Mouse (Mus musculus): ENCODE measurements around the gene Tshr. TPM values are rescaled to one million over a fixed set of nuclear protein-coding genes. Genes with fewer than 3 reads are reported as not detected.
A peak's percentile ranks its signal among the peaks of the same experiment; 100 is the strongest.
"Not testable (repeated sequence)": the region's sequence is repeated elsewhere in the genome, so short reads cannot be mapped to it uniquely, and the experiment has no call there.

The Tshr gene
- polyA plus RNA-seq, 1 experiment from 2014 or later, result 0.16 TPM

GRCm38 (mm10) chr12:91571708-91572107, 187.3 kb downstream of the Tshr start:
- Histone ChIP-seq H3K9ac (replicated peaks; ENCODE audit: low read length) (no peak overlapping the region), H3K4me2 (ENCODE audit: low read length) (no peak overlapping the region), H3K9me3 (ENCODE audit: control insufficient read depth, low read length) (no peaks in the 10 kb centered on the region), H3K27me3 (ENCODE audit: control insufficient read depth, insufficient read depth, low read length) (no peaks in the 10 kb centered on the region), H3K27ac (replicated peaks; ENCODE audit: low read depth, low read length) (no peak overlapping the region), H3K36me3 (ENCODE audit: control insufficient read depth, insufficient read depth, low read length) (peaks cover 88% of the 10 kb centered on the region), H3K4me1 (ENCODE audit: control insufficient read depth, insufficient read depth, low read length) (no peaks in the 10 kb centered on the region), H3K4me3 (replicated peaks; ENCODE audit: low read depth, low read length) (no peak overlapping the region)
- DNase-seq, result no peak
- WGBS, result 95% methylated on average over 2 of the region's 2 CpGs
- no peak for ATAC-seq (ENCODE audit: low FRiP score, low TSS enrichment)

- H3K36me3 ChIP-seq (ENCODE audit: control insufficient read depth, insufficient read depth, low read length), result peaks cover 62% of the 10 kb centered on the region
- peaks cover 17% of the 10 kb centered on the region for H3K4me1 ChIP-seq (ENCODE audit: control insufficient read depth, insufficient read depth, low read length)
- no peak overlapping the region for H3K9ac ChIP-seq (replicated peaks; ENCODE audit: low read length)
- H3K27ac ChIP-seq (replicated peaks; ENCODE audit: low read depth, low read length), result no peak overlapping the region
- no peaks in the 10 kb centered on the region for H3K9me3 ChIP-seq (ENCODE audit: control insufficient read depth, low read length)
- DNase-seq (no peak), ATAC-seq (ENCODE audit: low FRiP score, low TSS enrichment) (no peak)
- H3K4me2 ChIP-seq (ENCODE audit: low read length), result no peak overlapping the region
- H3K4me3 ChIP-seq (replicated peaks; ENCODE audit: low read depth, low read length), result no peak overlapping the region
- no peaks in the 10 kb centered on the region for H3K27me3 ChIP-seq (ENCODE audit: control insufficient read depth, insufficient read depth, low read length)
- 96% methylated on average over 2 of the region's 2 CpGs for WGBS
These were observed 195.3 kb downstream of the Tshr start for GRCm38 (mm10) chr12:91579665-91580064.

GRCm38 (mm10) chr12:91581204-91582070, 197.1 kb downstream of the Tshr start:
- Histone ChIP-seq H3K4me1 (ENCODE audit: control insufficient read depth, insufficient read depth, low read length) (peaks cover 22% of the 10 kb centered on the region), H3K27ac (replicated peaks; ENCODE audit: low read depth, low read length) (no peak overlapping the region), H3K4me2 (ENCODE audit: low read length) (no peak overlapping the region), H3K9me3 (ENCODE audit: control insufficient read depth, low read length) (no peaks in the 10 kb centered on the region), H3K4me3 (replicated peaks; ENCODE audit: low read depth, low read length) (no peak overlapping the region), H3K27me3 (ENCODE audit: control insufficient read depth, insufficient read depth, low read length) (no peaks in the 10 kb centered on the region), H3K9ac (replicated peaks; ENCODE audit: low read length) (no peak overlapping the region), H3K36me3 (ENCODE audit: control insufficient read depth, insufficient read depth, low read length) (peaks cover 60% of the 10 kb centered on the region)
- DNase-seq, result no peak
- ATAC-seq (ENCODE audit: low FRiP score, low TSS enrichment), result no peak
- WGBS, result 94% methylated on average over 6 of the region's 6 CpGs

GRCm38 (mm10) chr12:91582362-91583002, 198.1 kb downstream of the Tshr start:
- DNase-seq (no peak), ATAC-seq (ENCODE audit: low FRiP score, low TSS enrichment) (no peak)
- no peaks in the 10 kb centered on the region for H3K27me3 ChIP-seq (ENCODE audit: control insufficient read depth, insufficient read depth, low read length)
- no peak overlapping the region for H3K4me2 ChIP-seq (ENCODE audit: low read length)
- H3K4me3 ChIP-seq (replicated peaks; ENCODE audit: low read depth, low read length), result no peak overlapping the region
- no peak overlapping the region for H3K9ac ChIP-seq (replicated peaks; ENCODE audit: low read length)
- H3K4me1 ChIP-seq (ENCODE audit: control insufficient read depth, insufficient read depth, low read length), result peaks cover 30% of the 10 kb centered on the region
- WGBS, result 65% methylated on average over 6 of the region's 6 CpGs
- H3K27ac ChIP-seq (replicated peaks; ENCODE audit: low read depth, low read length), result no peak overlapping the region
- H3K36me3 ChIP-seq (ENCODE audit: control insufficient read depth, insufficient read depth, low read length), result peaks cover 51% of the 10 kb centered on the region
- no peaks in the 10 kb centered on the region for H3K9me3 ChIP-seq (ENCODE audit: control insufficient read depth, low read length)

GRCm38 (mm10) chr12:91583409-91583808, 199.0 kb downstream of the Tshr start:
- H3K9ac ChIP-seq (replicated peaks; ENCODE audit: low read length), result 0 out of 2 replicates have a peak overlapping the region, but pooled peaks have one; percentile 20
- no peaks in the 10 kb centered on the region for H3K27me3 ChIP-seq (ENCODE audit: control insufficient read depth, insufficient read depth, low read length)
- WGBS, result 14% methylated on average over 6 of the region's 6 CpGs
- ATAC-seq (ENCODE audit: low FRiP score, low TSS enrichment) (no peak), DNase-seq (peak; percentile 12)
- H3K4me2 ChIP-seq (ENCODE audit: low read length), result peak overlapping the region; percentile 28
- H3K36me3 ChIP-seq (ENCODE audit: control insufficient read depth, insufficient read depth, low read length), result peaks cover 44% of the 10 kb centered on the region
- H3K4me1 ChIP-seq (ENCODE audit: control insufficient read depth, insufficient read depth, low read length), result peaks cover 30% of the 10 kb centered on the region
- no peaks in the 10 kb centered on the region for H3K9me3 ChIP-seq (ENCODE audit: control insufficient read depth, low read length)
- H3K4me3 ChIP-seq (replicated peaks; ENCODE audit: low read depth, low read length), result no peak overlapping the region
- no peak overlapping the region for H3K27ac ChIP-seq (replicated peaks; ENCODE audit: low read depth, low read length)

- peaks cover 32% of the 10 kb centered on the region for H3K36me3 ChIP-seq (ENCODE audit: control insufficient read depth, insufficient read depth, low read length)
- H3K4me1 ChIP-seq (ENCODE audit: control insufficient read depth, insufficient read depth, low read length), result peaks cover 30% of the 10 kb centered on the region
- ATAC-seq (ENCODE audit: low FRiP score, low TSS enrichment) (no peak), DNase-seq (no peak)
- no peak overlapping the region for H3K4me3 ChIP-seq (replicated peaks; ENCODE audit: low read depth, low read length)
- 98% methylated on average over 3 of the region's 3 CpGs for WGBS
- no peak overlapping the region for H3K27ac ChIP-seq (replicated peaks; ENCODE audit: low read depth, low read length)
- no peaks in the 10 kb centered on the region for H3K9me3 ChIP-seq (ENCODE audit: control insufficient read depth, low read length)
- no peaks in the 10 kb centered on the region for H3K27me3 ChIP-seq (ENCODE audit: control insufficient read depth, insufficient read depth, low read length)
- no peak overlapping the region for H3K9ac ChIP-seq (replicated peaks; ENCODE audit: low read length)
- H3K4me2 ChIP-seq (ENCODE audit: low read length), result no peak overlapping the region
These were observed 200.8 kb downstream of the Tshr start for GRCm38 (mm10) chr12:91585206-91585605.

GRCm38 (mm10) chr12:91585815-91586214, 201.5 kb downstream of the Tshr start:
- ATAC-seq (ENCODE audit: low FRiP score, low TSS enrichment); H3K27me3 ChIP-seq (ENCODE audit: control insufficient read depth, insufficient read depth, low read length); H3K9ac ChIP-seq (replicated peaks; ENCODE audit: low read length); H3K27ac ChIP-seq (replicated peaks; ENCODE audit: low read depth, low read length); H3K9me3 ChIP-seq (ENCODE audit: control insufficient read depth, low read length); H3K4me2 ChIP-seq (ENCODE audit: low read length); DNase-seq; H3K4me3 ChIP-seq (replicated peaks; ENCODE audit: low read depth, low read length): not testable (repeated sequence)
- Histone ChIP-seq H3K36me3 (ENCODE audit: control insufficient read depth, insufficient read depth, low read length) (peaks cover 29% of the 10 kb centered on the region), H3K4me1 (ENCODE audit: control insufficient read depth, insufficient read depth, low read length) (peaks cover 33% of the 10 kb centered on the region)
- WGBS, result 97% methylated on average over 4 of the region's 4 CpGs

GRCm38 (mm10) chr12:91587077-91587476, 202.7 kb downstream of the Tshr start:
- H3K27ac ChIP-seq (replicated peaks; ENCODE audit: low read depth, low read length), result peak overlapping the region; percentile 100
- peak overlapping the region; percentile 71 for H3K4me2 ChIP-seq (ENCODE audit: low read length)
- H3K9ac ChIP-seq (replicated peaks; ENCODE audit: low read length), result peak overlapping the region; percentile 100; the same call in 1 of the 2 replicates
- H3K9me3 ChIP-seq (ENCODE audit: control insufficient read depth, low read length), result no peaks in the 10 kb centered on the region
- ATAC-seq (ENCODE audit: low FRiP score, low TSS enrichment) (no peak), DNase-seq (no peak)
- WGBS, result 56% methylated on average over 3 of the region's 3 CpGs
- H3K4me3 ChIP-seq (replicated peaks; ENCODE audit: low read depth, low read length), result peak overlapping the region; percentile 86
- peaks cover 25% of the 10 kb centered on the region for H3K36me3 ChIP-seq (ENCODE audit: control insufficient read depth, insufficient read depth, low read length)
- no peaks in the 10 kb centered on the region for H3K27me3 ChIP-seq (ENCODE audit: control insufficient read depth, insufficient read depth, low read length)
- H3K4me1 ChIP-seq (ENCODE audit: control insufficient read depth, insufficient read depth, low read length), result peaks cover 37% of the 10 kb centered on the region
